Mouse (Mus musculus): ENCODE results near the gene Mylpf. TPM values are rescaled to one million over a fixed set of nuclear protein-coding genes. Genes with fewer than 3 reads are reported as not detected.

Mylpf gene
- 8.3 and 12.1 TPM in 2 replicates for polyA plus RNA-seq (2012; rRNA removed)

DNA sequence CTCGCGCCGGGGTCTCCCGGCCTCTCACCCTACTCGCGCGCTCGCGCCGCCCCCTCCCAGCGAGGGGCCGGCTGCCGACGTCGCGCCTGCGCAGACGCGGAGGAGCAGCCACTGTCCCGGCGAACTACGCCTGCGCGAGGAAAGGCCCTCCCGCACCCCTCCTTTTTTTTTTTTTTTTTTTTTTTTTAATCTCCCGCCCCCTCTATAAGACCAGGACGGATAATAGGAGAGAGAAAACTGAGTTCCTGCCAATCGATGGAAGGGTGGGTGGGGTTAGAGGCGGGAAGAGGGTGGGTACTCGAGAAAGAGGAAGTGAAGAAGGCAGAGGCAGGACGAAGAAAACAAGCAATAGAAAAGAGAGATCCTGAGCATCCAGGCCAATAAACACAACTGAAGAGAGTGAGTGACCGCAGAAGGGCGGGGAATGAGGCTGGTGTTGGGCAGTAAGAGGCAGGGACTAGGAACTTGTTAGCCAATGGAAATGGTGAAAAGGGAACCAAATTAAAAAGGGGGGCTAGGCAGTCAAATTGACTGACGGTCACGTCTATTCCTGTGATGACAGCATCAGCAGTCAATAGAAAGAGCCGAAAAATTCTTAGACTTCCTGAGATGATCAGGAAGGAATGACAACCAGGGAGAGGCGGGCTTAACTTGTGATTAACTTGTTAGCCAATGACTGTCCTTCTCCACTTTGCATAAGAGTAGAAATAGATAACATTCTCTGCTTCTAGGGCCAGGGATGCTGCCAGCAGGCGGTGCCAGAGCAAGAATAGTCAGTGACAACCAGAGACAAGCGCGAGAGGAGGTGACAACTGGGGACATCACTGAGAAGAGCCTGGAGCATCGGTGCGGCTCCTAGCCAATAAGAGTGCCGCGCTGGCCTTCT lies at the start of gene Mylpf:
TSS of gene Mylpf (plus strand) at position 338 of the 886 bp plus-strand sequence.

DNA sequence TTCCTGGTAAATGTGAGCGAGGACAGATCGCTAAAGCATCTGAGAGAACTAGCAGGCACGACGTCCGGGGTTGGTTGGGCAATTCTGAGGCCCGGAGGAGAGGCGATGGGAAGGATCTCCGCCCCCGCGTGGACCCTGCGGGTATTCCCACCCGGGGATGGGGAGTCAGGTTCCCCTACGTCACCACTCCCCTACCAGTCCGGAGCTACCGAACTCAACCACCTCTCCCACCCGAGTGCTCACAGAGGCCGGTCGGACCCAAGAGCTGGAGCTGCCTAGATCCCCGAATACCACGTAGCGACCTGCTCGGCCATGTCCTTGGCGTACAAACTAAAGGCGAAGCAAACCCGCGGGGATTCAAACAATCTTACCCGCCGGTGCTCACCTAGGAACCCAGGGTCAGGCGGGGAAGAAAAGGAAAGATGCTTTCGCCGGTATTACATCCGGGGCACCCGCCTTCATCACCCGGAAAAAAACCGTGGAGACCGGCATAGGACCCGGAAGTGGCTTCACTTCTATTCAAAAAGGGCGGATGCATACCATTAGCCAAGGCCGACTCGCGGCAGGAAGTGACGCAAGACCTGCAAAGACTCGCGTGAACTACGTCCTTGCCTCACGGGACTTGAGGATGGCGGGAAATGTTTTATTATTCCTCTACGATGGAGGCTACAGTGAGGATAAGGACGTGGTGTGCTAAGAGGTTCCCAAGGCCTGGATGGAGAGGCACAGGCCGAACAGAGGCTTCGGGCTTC lies 13.0 kb upstream of the Mylpf start, which contains the start of gene Cd2bp2:
TSS of gene Cd2bp2 (minus strand) at position 507 of the 752 bp plus-strand sequence.

DNA sequence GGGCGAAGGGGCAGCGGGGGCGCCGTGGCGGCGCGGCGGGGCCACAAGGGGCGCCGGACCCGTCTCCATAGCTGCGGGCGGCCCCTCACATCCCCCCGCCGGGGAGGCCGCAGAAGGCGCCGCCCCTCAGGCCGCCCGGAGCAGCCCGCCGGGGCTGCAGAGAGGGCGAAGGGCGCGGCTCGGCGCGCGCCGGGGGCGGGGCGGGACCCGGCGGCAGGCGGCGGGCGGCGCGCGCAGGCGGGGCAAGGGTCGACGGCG lies 466 bp upstream of the Mylpf start, which contains the start of gene Tbc1d10b:
TSS of gene Tbc1d10b (minus strand) at position 174 of the 258 bp plus-strand sequence.

DNA sequence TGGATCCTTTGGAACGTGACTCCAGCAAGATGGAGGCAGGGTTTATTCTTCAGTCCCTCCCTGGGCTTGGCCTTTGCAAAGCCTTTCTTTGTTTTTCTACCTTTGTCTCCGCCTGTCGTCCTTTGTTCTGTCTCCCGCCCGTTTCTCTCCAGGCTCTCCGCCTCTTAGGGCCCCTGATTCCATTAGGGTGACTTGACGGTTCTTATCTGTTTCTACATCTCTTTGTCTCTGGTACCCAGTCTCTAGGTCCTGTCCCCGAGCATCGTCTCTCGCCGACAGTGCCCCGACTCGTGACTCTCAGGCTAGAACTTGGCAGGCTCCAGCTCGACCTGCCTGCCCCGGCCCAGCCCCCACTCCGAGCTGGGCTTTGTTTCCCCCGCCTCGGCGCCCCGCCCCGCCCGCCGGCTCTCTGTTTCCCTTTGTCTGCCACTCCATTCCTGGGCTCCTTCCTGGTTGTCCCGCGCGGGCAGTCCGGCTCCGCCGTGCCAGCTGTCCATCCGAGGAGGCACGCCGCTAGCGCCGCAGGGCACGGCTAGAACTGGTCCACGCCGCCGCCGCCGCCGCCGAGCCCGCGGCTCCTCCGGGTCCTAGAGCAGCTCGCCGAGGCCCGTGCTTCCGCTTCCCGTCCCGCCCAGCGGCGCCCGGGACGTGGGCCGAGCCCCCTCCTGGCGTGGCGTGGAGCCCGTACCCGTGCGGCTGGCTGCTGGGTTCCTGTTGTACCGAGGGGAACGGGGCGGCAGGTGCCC lies 24.1 kb downstream of the Mylpf start, which contains the start of the genes Zfp553 and Sept1:
TSS of gene Zfp553 (plus strand) at position 440 of the 746 bp plus-strand sequence.
TSS of gene Sept1 (minus strand) at position 509 of the 746 bp plus-strand sequence.

DNA sequence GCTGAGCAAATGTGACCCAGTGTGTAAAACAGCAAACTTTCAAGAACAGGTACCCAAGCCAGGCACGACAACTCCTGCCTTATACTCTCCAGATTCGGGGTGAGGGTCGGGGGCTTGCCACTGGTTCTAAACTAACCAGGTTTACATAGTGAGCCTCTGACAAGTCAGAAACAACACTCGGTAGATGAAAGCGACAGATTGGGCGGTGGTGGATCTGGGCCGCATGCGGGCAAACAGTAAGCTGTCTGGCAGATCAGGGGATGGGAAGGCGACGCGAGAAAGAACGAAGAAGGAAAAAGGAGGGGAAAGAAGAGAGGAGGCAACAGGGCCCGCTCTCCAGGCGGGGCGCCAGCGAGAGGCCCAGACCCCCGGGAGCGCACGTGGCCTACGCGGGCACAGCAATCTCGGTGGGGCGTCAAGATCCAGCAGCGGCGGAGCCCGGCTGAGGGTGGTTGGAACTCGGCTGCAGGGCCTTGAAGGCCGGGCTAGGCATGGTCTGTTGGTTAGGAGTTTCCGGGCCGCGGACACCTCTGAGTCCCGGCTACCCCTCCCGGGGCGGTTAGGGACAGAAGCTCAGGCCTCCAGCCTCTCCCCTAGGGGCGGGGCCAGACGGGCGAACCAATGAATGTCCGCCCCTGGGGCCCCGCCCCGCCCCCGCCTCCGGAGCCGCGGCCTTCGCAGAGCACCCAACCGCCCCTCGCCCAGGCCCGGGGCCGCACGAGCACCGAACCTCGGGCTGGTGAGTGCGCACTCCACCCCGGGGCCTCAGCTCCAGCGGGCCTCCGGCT lies 35.4 kb downstream of the Mylpf start, which contains the start of gene Zfp771:
TSS of gene Zfp771 (plus strand) at position 405 of the 788 bp plus-strand sequence.

DNA sequence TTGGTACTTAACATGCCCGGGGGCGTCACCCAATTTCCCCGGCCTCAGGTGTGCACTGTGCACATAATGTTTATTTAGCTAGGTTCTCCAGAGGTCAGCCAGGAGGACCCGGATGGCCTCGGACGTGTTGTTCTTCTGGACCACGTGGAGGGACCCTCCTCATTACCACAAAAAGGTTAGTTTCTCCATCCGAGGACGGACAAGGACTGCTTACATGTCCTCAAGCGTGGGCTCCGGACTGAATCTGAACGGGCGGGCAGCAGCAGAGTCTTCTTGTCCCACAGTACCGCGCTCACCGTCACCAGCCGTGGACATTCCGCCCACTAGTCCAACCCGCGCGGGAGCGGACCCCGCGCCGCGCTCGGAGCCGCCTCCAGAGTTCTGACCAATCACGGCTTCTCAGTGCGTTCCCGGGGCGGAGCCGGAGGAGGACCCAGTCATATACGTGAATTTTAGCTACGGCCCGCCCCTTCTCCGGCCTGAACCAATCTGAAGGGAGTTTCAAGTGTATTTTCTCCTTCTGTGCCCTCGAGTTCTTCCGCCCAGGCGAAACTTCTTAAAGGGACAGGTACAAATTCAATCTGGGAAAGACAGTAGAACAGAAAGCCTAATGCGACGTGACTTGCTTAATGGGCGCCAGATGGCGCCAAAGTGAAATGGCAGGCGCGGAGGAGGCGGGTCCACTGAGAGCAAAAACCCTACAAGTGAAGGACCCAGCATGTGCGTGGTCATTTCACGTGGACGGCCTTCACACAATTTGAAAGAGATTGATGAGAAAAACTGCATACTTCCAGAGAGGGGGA lies 51.8 kb downstream of the Mylpf start, which contains the start of gene Dctpp1:
TSS of gene Dctpp1 (minus strand) at position 401 of the 803 bp plus-strand sequence.

Other genes starting within 250 kb of the Mylpf start
- 38.9 and 41.3 TPM in 2 replicates for gene Cdipt, start 233.0 kb upstream of the Mylpf start, polyA plus RNA-seq (2012; rRNA removed)
- gene Cdiptos, start 232.8 kb upstream of the Mylpf start, polyA plus RNA-seq (2012; rRNA removed), result 0.34 and 0.47 TPM in 2 replicates
- gene Mvp, start 194.3 kb upstream of the Mylpf start, polyA plus RNA-seq (2012; rRNA removed), result 7.8 and 7.9 TPM in 2 replicates
- gene Pagr1b, start 192.4 kb upstream of the Mylpf start, polyA plus RNA-seq (2012; rRNA removed), result 0.34 and 0.50 TPM in 2 replicates
- gene Pagr1a, start 191.5 kb upstream of the Mylpf start, polyA plus RNA-seq (2012; rRNA removed), result 4.9 and 5.2 TPM in 2 replicates
- gene Gm42742, start 187.8 kb upstream of the Mylpf start, polyA plus RNA-seq (2012; rRNA removed), result 13.2 and 14.1 TPM in 2 replicates
- 0.04 and 0.45 TPM in 2 replicates for gene Prrt2, start 187.7 kb upstream of the Mylpf start, polyA plus RNA-seq (2012; rRNA removed)
- gene Maz, start 181.9 kb upstream of the Mylpf start, polyA plus RNA-seq (2012; rRNA removed), result 55.9 and 64.1 TPM in 2 replicates
- gene Kif22, start 166.4 kb upstream of the Mylpf start, polyA plus RNA-seq (2012; rRNA removed), result 28.1 and 30.9 TPM in 2 replicates
- gene Zg16, start 121.6 kb upstream of the Mylpf start, polyA plus RNA-seq (2012; rRNA removed), result 0.16 and 0.40 TPM in 2 replicates
- gene AI467606, start 117.5 kb upstream of the Mylpf start, polyA plus RNA-seq (2012; rRNA removed), result 7.9 and 8.3 TPM in 2 replicates
- 117 and 124 TPM in 2 replicates for gene Qprt, start 86.7 kb upstream of the Mylpf start, polyA plus RNA-seq (2012; rRNA removed)
- gene Spn, start 71.1 kb upstream of the Mylpf start, polyA plus RNA-seq (2012; rRNA removed), result 6.8 and 8.5 TPM in 2 replicates
- gene Cd2bp2, start 12.8 kb upstream of the Mylpf start, polyA plus RNA-seq (2012; rRNA removed), result 20.8 and 22.2 TPM in 2 replicates
- 11.9 and 12.6 TPM in 2 replicates for gene Tbc1d10b, start 422 bp upstream of the Mylpf start, polyA plus RNA-seq (2012; rRNA removed)
- gene Zfp553, start 24.2 kb downstream of the Mylpf start, polyA plus RNA-seq (2012; rRNA removed), result 2.8 and 2.9 TPM in 2 replicates
- gene Sept1, start 24.2 kb downstream of the Mylpf start, polyA plus RNA-seq (2012; rRNA removed), result 21.1 and 21.7 TPM in 2 replicates
- 20.6 and 24.9 TPM in 2 replicates for gene Zfp771, start 35.4 kb downstream of the Mylpf start, polyA plus RNA-seq (2012; rRNA removed)
- gene Dctpp1, start 51.8 kb downstream of the Mylpf start, polyA plus RNA-seq (2012; rRNA removed), result 52.9 and 73.0 TPM in 2 replicates
- gene Sephs2, start 65.2 kb downstream of the Mylpf start, polyA plus RNA-seq (2012; rRNA removed), result 153 and 165 TPM in 2 replicates
- gene Itgal, start 87.4 kb downstream of the Mylpf start, polyA plus RNA-seq (2012; rRNA removed), result 9.1 and 10.0 TPM in 2 replicates
- 8.5 and 9.3 TPM in 2 replicates for gene Zfp768, start 136.7 kb downstream of the Mylpf start, polyA plus RNA-seq (2012; rRNA removed)
- gene Zfp747, start 167.2 kb downstream of the Mylpf start, polyA plus RNA-seq (2012; rRNA removed), result 2.2 and 2.4 TPM in 2 replicates
- gene 9130019O22Rik, start 178.3 kb downstream of the Mylpf start, polyA plus RNA-seq (2012; rRNA removed), result 1.00 and 1.1 TPM in 2 replicates
- 2.7 TPM in 2 replicates for gene E430018J23Rik, start 184.7 kb downstream of the Mylpf start, polyA plus RNA-seq (2012; rRNA removed)
- gene Zfp764, start 197.9 kb downstream of the Mylpf start, polyA plus RNA-seq (2012; rRNA removed), result 1.7 and 1.8 TPM in 2 replicates
- gene Zfp688, start 213.2 kb downstream of the Mylpf start, polyA plus RNA-seq (2012; rRNA removed), result 5.6 and 5.8 TPM in 2 replicates
- gene Zfp689, start 240.3 kb downstream of the Mylpf start, polyA plus RNA-seq (2012; rRNA removed), result 1.3 and 1.5 TPM in 2 replicates

Measured in liver, embryonic 18 days (tissue).